Mouse (Mus musculus) heart, embryonic 14.5 days (tissue): ENCODE results near the gene Tnrc18. TPM values are rescaled to one million over a fixed set of nuclear protein-coding genes. Genes with fewer than 3 reads are reported as not detected.
A peak's percentile ranks its signal among the peaks of the same experiment; 100 is the strongest.

Experiments used
- ATAC-seq: fragments of 200-750 bp; cut with Nextera tagmentation; 2 replicates; pipeline ENCODE4 v1.8.0; 2017; ENCODE audit warnings: low read depth, moderate TSS enrichment; ENCODE audit not compliant: insufficient number of reproducible peaks, insufficient read depth, low FRiP score
- H3K27ac ChIP-seq, 2 experiments: fragments of 200-500 bp in 1 of 2; fragments of 300-500 bp in 1 of 2; sonication (generic) in 1 of 2; replicated peaks in 1 of 2; 2 replicates each; pipeline ENCODE4 v1.5.1; 2012 to 2014; ENCODE audit warnings: low read depth in 2 of 2, low read length in 2 of 2, control low read depth in 1 of 2, mild to moderate bottlenecking in 1 of 2, mixed read lengths in 1 of 2; ENCODE audit not compliant: control insufficient read depth in 1 of 2, insufficient read depth in 1 of 2
- H3K27me3 ChIP-seq: fragments of 300-500 bp; sonication (generic); 2 replicates; pipeline ENCODE4 v1.6.1; 2014; ENCODE audit warnings: mild to moderate bottlenecking, low read length, control low read depth; ENCODE audit not compliant: control insufficient read depth, insufficient read depth
- H3K36me3 ChIP-seq: fragments of 300-500 bp; sonication (generic); 2 replicates; pipeline ENCODE4 v1.6.1; 2014; ENCODE audit warnings: mild to moderate bottlenecking, control low read depth, low read length, mixed read lengths; ENCODE audit not compliant: control insufficient read depth, insufficient read depth
- H3K4me1 ChIP-seq, 2 experiments: fragments of 200-500 bp in 1 of 2; fragments of 300-500 bp in 1 of 2; sonication (generic) in 1 of 2; 2 replicates each; pipeline ENCODE4 v1.6.1; 2012 to 2014; ENCODE audit warnings: low read length in 2 of 2, control low read depth in 1 of 2, mixed read lengths in 1 of 2; ENCODE audit not compliant: control insufficient read depth in 2 of 2, insufficient read depth in 2 of 2
- H3K4me2 ChIP-seq: fragments of 300-500 bp; sonication (generic); 2 replicates; pipeline ENCODE4 v1.6.1; 2014; ENCODE audit warnings: mild to moderate bottlenecking, low read length
- H3K4me3 ChIP-seq, 2 experiments: fragments of 200-500 bp in 1 of 2; fragments of 300-500 bp in 1 of 2; sonication (generic) in 1 of 2; 2 replicates each; pipeline ENCODE4 v1.5.1; 2012 to 2014; ENCODE audit warnings: low read length in 2 of 2, mild to moderate bottlenecking in 2 of 2, control low read depth in 1 of 2, low read depth in 1 of 2, moderate library complexity in 1 of 2; ENCODE audit not compliant: control insufficient read depth in 1 of 2, insufficient read depth in 1 of 2
- H3K9ac ChIP-seq: fragments of 300-500 bp; sonication (generic); 2 replicates; pipeline ENCODE4 v1.6.1; 2014; ENCODE audit warnings: mild to moderate bottlenecking, low read length
- H3K9me3 ChIP-seq: fragments of 300-500 bp; sonication (generic); 2 replicates; pipeline ENCODE4 v1.6.1; 2016; ENCODE audit warnings: low read length, control low read depth; ENCODE audit not compliant: control insufficient read depth
- WGBS: fragments of 180-500 bp; shearing (Covaris S2); extraction: QIAGEN DNeasy Blood & Tissue Kit; methylation state at CpG from one replicate; pipeline ENCODE4 v1.1.7; 2014; 5-methylcytosine and 5-hydroxymethylcytosine counted together
- polyA plus RNA-seq: library from polyadenylated mRNA; unstranded; fragments of >200 nt; fragmentation: Nextera tagmentation; extraction: Ambion mirVana; gene quantifications from 2 replicates; pipeline ENCODE4 v1.2.1, GENCODE M21; 2014

Tnrc18 gene
- polyA plus RNA-seq, 1 experiment from 2014 or later: 31.0 TPM

DNA sequence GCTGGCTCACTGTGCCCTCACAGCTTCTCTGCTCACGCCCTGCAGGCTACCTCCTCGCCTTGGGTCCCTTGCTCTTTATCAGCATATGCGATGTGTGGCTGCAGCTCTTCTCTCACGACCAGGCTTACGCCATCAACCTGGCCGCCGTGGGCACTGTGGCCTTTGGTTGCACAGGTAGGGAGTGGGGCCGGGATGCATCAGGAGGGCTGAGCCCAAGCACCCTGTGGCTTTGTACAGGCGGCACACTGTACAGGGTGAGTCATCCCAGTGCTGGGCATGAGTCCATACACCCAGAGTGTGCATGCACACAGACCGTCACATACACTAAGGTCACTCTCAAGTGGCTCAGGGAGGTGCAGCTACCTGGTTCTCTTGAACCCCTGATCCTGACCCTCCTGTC is 103.5 kb downstream of the Tnrc18 start:
- H3K4me2 ChIP-seq: no peak overlapping the region
- no peak overlapping the region for H3K4me3 ChIP-seq
- H3K27ac ChIP-seq: no peak overlapping the region
- H3K9ac ChIP-seq: no peak overlapping the region
- no peaks in the 10 kb centered on the region for H3K9me3 ChIP-seq
- H3K36me3 ChIP-seq: no peaks in the 10 kb centered on the region
- ATAC-seq: no peak
- WGBS: 77% methylated on average over 10 of the region's 10 CpGs
- H3K4me1 ChIP-seq: no peaks in the 10 kb centered on the region
- H3K27me3 ChIP-seq: no peaks in the 10 kb centered on the region

DNA sequence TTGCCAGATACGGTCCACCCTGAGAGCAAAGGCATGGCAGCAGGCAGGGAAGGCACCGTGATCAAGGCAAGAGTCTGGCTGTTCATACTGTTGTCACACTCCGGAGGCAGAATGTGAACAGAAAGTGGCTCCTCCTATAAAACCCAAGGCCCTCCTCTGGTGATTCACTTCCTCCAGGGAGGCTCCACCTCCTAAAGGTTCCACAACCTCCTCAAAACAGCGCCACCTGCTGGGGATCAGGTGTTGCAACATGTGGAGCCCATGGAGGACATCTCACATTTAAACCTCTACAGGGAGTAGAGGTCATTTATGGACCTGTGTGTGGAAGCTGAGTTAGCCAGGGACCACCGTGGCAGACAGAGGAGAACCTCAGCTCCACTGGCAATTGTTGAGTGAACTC is 105.1 kb downstream of the Tnrc18 start:
- Histone ChIP-seq H3K27me3 (no peaks in the 10 kb centered on the region), H3K9me3 (no peaks in the 10 kb centered on the region), H3K4me2 (no peak overlapping the region), H3K9ac (no peak overlapping the region), H3K27ac (no peak overlapping the region), H3K36me3 (no peaks in the 10 kb centered on the region), H3K4me3 (no peak overlapping the region), H3K4me1 (no peaks in the 10 kb centered on the region)
- WGBS: 84% methylated on average over 5 of the region's 5 CpGs
- no peak for ATAC-seq

DNA sequence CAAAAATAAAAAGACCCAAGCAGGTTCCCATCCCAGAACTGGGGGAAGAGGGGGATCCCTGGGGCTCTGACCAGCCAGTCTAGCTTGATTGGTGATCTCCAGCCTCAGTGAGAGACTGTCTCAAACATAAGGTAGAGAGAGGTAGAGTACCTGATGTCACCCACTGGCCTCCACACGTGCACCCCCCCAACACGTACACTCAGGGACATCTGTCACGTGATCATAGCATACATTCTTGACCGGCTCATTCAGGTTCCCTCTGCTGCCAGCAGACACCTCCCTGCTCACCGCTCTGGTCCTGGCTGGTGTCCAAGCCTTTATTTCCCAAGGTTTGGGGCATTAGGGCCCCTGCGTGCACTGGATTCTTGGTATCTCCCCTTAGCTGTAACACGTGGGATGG is 108.0 kb downstream of the Tnrc18 start:
- Histone ChIP-seq H3K27ac (no peak overlapping the region), H3K9me3 (no peaks in the 10 kb centered on the region), H3K4me3 (no peak overlapping the region), H3K27me3 (peaks cover 1% of the 10 kb centered on the region), H3K9ac (no peak overlapping the region), H3K36me3 (no peaks in the 10 kb centered on the region), H3K4me1 (no peaks in the 10 kb centered on the region), H3K4me2 (no peak overlapping the region)
- 53% methylated on average over 7 of the region's 7 CpGs for WGBS
- no peak for ATAC-seq

DNA sequence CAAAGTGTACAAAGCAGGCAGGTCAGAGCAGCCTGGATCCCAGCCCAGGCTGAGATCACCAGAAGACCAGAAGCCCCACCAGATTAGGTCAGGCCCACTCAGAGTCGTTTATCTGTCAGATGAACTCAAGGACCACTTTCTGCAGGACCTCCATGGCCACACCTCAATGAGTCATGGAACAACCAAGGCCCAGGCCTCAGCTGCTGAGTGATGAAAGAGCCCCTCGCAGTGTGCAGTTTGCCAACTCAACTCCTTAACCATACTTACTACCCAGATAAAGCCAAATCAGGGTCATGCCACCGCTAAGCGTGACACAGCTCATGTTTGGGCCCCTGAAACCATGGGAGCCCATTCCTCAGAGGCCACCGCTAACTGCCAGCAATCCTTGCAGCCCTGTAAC is 109.8 kb downstream of the Tnrc18 start:
- Histone ChIP-seq H3K4me3 (no peak overlapping the region), H3K27me3 (peaks cover 17% of the 10 kb centered on the region), H3K4me2 (no peak overlapping the region), H3K27ac (no peak overlapping the region), H3K4me1 (peaks cover 0 to under 1% of the 10 kb centered on the region in 2 experiments; a peak in 1 of 4 replicates), H3K9me3 (no peaks in the 10 kb centered on the region), H3K9ac (no peak overlapping the region), H3K36me3 (no peaks in the 10 kb centered on the region)
- no peak for ATAC-seq
- 64% methylated on average over 5 of the region's 5 CpGs for WGBS

DNA sequence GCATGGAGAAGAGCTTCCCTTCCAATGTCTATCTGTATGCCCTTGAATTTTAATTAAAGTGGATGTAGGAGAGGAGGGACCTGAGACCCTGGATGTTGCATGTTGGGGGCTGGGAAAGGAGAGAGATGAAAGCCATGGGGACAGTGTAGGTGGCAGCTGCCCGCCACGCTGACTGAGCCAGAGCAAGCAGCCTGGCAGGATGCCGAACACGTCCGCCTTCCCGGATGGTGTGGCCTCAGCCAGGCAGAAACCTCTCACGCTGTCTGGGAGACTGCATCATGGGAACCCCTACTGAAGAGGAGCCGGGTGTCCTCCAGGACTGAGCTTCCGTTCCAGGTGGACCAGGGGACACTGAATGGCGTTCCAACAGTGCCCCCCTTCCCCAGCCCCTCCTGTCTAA is 113.9 kb downstream of the Tnrc18 start:
- Histone ChIP-seq H3K9me3 (no peaks in the 10 kb centered on the region), H3K4me3 (no peak overlapping the region), H3K27me3 (peaks cover 48% of the 10 kb centered on the region), H3K4me2 (no peak overlapping the region), H3K27ac (no peak overlapping the region), H3K4me1 (peaks cover 3 to 4% of the 10 kb centered on the region in 2 experiments; a peak in 1 of 4 replicates), H3K36me3 (no peaks in the 10 kb centered on the region), H3K9ac (no peak overlapping the region)
- ATAC-seq: no peak
- 77% methylated on average over 10 of the region's 10 CpGs for WGBS

DNA sequence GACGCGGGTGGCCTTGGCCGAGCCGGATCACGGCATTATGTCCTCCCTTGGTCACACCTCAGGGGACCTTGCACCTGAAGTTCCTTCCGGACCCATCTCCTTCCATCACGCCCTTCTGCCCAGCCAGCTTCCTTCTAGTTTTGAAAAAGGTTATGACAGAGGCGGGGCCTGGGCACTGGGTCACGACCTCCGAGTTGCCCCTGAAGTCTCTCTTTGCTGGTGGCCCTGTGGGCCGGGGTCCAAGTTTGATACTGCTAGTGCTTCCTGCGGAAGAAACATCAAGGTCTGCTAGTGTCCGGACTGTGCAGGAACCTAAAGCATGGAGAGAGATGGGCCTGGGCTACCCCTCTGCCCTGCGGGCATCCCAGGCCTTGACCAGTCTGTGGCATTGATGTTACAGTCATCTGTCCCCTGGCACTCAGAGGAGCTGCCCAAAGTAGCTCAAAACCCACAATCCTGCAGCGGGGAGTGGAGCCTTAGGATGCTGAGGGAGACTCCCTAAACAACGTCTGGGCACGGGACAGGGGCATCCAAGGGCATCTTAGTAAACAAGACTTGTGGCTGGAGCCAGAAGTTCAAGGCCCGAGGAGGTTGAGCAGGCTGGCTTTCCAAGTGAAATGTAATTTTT is 114.8 kb downstream of the Tnrc18 start:
- H3K4me3 ChIP-seq: peak overlapping the region; percentile 51 to 54
- H3K27ac ChIP-seq: no peak overlapping the region
- H3K36me3 ChIP-seq: no peaks in the 10 kb centered on the region
- no peaks in the 10 kb centered on the region for H3K9me3 ChIP-seq
- WGBS: 24% methylated on average over 18 of the region's 18 CpGs
- H3K4me2 ChIP-seq: peak overlapping the region; percentile 93
- peak overlapping the region; percentile 64 for H3K9ac ChIP-seq
- no peak for ATAC-seq
- H3K27me3 ChIP-seq: peaks cover 51% of the 10 kb centered on the region
- H3K4me1 ChIP-seq: peaks cover 3 to 4% of the 10 kb centered on the region in 2 experiments; a peak in 1 of 4 replicates

DNA sequence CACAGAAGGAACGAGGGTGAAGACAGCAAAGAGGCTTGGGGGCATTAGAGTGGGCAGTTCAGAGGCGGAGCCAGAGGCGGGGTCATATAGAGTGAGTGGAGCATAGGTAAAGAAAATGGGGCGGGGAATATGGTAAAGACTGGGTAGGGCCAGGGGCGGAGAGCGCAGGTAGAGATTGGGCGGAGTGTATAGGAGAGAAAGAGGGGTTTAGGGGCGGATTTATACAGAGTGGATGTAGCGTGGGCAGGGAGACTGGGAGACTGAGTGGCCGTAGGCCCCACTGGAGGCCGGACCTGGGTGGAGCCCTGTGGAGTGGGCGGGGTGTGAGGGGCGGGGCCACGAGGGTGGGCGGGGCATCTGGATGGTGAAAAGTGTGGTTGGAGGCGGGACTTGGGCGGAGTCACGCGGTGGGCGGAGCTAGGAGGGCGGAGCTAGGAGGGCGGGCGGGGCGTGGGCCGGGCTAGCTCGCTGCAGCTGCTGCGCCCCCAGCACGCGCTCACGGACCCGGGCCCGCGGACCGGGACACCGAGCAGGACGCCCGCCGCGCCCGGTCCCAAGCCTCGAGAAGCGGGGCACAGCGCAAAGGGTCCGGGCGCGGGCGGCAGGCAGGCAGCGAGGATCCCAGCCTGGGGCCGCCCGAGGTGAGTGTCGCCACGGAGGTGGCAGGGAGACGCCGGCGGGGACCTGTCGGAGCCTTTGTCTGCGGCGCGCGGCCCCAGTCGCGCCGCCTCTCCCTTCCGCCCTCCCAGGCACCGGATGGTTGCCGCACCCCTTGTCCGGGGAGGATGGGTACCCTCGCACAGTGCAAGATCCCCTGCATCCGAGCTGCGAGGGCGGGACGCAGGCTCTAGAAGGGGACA is 115.6 kb downstream of the Tnrc18 start:
- peak; percentile 68 for ATAC-seq
- Histone ChIP-seq H3K9ac (peak overlapping the region; percentile 64), H3K4me2 (peak overlapping the region; percentile 93), H3K4me1 (peaks cover 3 to 4% of the 10 kb centered on the region in 2 experiments; a peak in 1 of 4 replicates), H3K36me3 (no peaks in the 10 kb centered on the region), H3K27me3 (peaks cover 54% of the 10 kb centered on the region), H3K9me3 (no peaks in the 10 kb centered on the region), H3K27ac (no peak overlapping the region), H3K4me3 (peak overlapping the region; percentile 51 to 54)
- WGBS: 1% methylated on average over 61 of the region's 72 CpGs
